Mouse (Mus musculus) embryo, embryonic 11.5 days (tissue): ENCODE measurements around the gene Wasl.

Experiments
- DNase-seq: peaks from one replicate; pipeline ENCODE4 v3.0.0-alpha.2; 2012; ENCODE audit warnings: low read depth, low spot score

The Wasl gene

GRCm38 (mm10) chr6:24604289-24604688 is 60.5 kb downstream of the Wasl start:
- no peak for DNase-seq

- no peak for DNase-seq
Measured at GRCm38 (mm10) chr6:24602993-24603392, 61.8 kb downstream of the Wasl start.

GRCm38 (mm10) chr6:24602351-24602750 is 62.5 kb downstream of the Wasl start:
- DNase-seq: no peak

- no peak for DNase-seq
Measured at GRCm38 (mm10) chr6:24601668-24602067, 63.1 kb downstream of the Wasl start.

- DNase-seq: no peak
Measured at GRCm38 (mm10) chr6:24600726-24601125, 64.1 kb downstream of the Wasl start.

- DNase-seq: no peak
Measured at GRCm38 (mm10) chr6:24600134-24600533, 64.7 kb downstream of the Wasl start.

- no peak for DNase-seq
Measured at GRCm38 (mm10) chr6:24599639-24600038, 65.2 kb downstream of the Wasl start.

- no peak for DNase-seq
Measured at GRCm38 (mm10) chr6:24599179-24599578, 65.6 kb downstream of the Wasl start.

- no peak for DNase-seq
Measured at GRCm38 (mm10) chr6:24597500-24597899, 67.3 kb downstream of the Wasl start, which contains the start of gene Lmod2. TSS of gene Lmod2 (plus strand) at chr6:24597762.

- DNase-seq: no peak
Measured at GRCm38 (mm10) chr6:24591525-24592218, 73.1 kb downstream of the Wasl start.

- no peak for DNase-seq
Measured at GRCm38 (mm10) chr6:24590282-24590681, 74.5 kb downstream of the Wasl start.

- no peak for DNase-seq
Measured at GRCm38 (mm10) chr6:24586885-24587284, 77.9 kb downstream of the Wasl start.

GRCm38 (mm10) chr6:24585431-24586310 is 79.1 kb downstream of the Wasl start:
- no peak for DNase-seq

- no peak for DNase-seq
Measured at GRCm38 (mm10) chr6:24583456-24583855, 81.4 kb downstream of the Wasl start.

- DNase-seq: no peak
Measured at GRCm38 (mm10) chr6:24573319-24573718, 91.5 kb downstream of the Wasl start.

- no peak for DNase-seq
Measured at GRCm38 (mm10) chr6:24572431-24572830, 92.4 kb downstream of the Wasl start.

- DNase-seq: no peak
Measured at GRCm38 (mm10) chr6:24571126-24571525, 93.7 kb downstream of the Wasl start.

GRCm38 (mm10) chr6:24570278-24570677 is 94.5 kb downstream of the Wasl start:
- no peak for DNase-seq

- DNase-seq: no peak
Measured at GRCm38 (mm10) chr6:24569711-24570110, 95.1 kb downstream of the Wasl start.

GRCm38 (mm10) chr6:24568963-24569362 is 95.8 kb downstream of the Wasl start:
- DNase-seq: no peak

GRCm38 (mm10) chr6:24564886-24565285 is 99.9 kb downstream of the Wasl start:
- no peak for DNase-seq

- DNase-seq: no peak
Measured at GRCm38 (mm10) chr6:24564081-24564480, 100.7 kb downstream of the Wasl start.
